Mouse (Mus musculus) G1E-ER4 (cell line): Measurements from ENCODE around the gene Pank2. TPM values are rescaled to one million over a fixed set of nuclear protein-coding genes. Genes with fewer than 3 reads are reported as not detected.
A peak's percentile ranks its signal among the peaks of the same experiment; 100 is the strongest.

Experiments used
- GATA1 ChIP-seq: IDR thresholded peaks from one replicate; pipeline ENCODE4 v1.8.0; 2012; ENCODE audit warnings: low read length, inconsistent platforms
- polyA plus RNA-seq: library from polyadenylated mRNA; stranded (reverse); fragments of >175 nt; gene quantifications from 2 replicates; pipeline ENCODE4 v1.2.3, GENCODE M21; 2012

Pank2 gene
- polyA plus RNA-seq, 1 experiment = 31.2 TPM

- peak; percentile 50 for TF ChIP-seq GATA1
Measured at GRCm38 (mm10) chr2:131253681-131254328, 8.5 kb upstream of the Pank2 start.

DNA sequence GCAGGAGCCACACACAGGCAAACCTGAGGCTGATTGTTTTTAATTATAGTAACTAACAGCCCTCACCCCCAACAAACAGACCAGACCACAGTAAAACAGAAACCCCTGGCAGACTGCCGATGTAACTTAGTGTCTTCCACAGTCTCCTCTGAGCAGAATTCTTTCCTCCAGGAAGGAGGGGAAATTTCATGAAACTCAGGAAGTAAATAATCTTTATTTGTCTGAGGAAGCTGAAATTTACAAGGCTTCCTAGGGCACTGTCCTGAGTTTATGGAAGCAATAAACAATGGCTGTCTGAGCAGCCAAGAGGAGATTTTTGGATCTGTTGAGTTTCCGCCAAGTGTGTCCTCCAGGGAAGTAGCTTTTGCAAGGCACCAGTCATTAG lies 8.0 kb upstream of the Pank2 start:
- TF ChIP-seq GATA1 = no peak

GRCm38 (mm10) chr2:131255738-131256137 lies 6.6 kb upstream of the Pank2 start:
- TF ChIP-seq GATA1 = no peak

DNA sequence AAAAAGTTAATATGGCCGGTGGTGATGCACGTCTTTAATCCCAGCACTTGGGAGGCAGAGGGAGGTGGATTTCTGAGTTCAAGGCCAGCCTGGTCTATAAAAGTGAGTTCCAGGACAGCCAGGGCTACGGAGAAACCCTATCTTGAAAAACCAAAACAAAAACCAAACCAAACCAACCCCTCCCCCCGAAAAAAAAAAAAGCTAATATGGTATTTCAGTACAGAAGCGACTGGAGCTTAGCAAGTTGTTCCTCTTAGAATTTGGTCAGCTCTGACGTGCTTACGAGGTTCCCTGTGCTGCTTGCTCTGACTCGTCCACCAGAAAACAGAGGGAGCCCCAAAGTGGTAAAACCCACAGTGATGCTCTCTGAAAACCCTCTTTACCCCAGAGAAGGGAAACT lies 3.6 kb upstream of the Pank2 start:
- TF ChIP-seq GATA1 = no peak

DNA sequence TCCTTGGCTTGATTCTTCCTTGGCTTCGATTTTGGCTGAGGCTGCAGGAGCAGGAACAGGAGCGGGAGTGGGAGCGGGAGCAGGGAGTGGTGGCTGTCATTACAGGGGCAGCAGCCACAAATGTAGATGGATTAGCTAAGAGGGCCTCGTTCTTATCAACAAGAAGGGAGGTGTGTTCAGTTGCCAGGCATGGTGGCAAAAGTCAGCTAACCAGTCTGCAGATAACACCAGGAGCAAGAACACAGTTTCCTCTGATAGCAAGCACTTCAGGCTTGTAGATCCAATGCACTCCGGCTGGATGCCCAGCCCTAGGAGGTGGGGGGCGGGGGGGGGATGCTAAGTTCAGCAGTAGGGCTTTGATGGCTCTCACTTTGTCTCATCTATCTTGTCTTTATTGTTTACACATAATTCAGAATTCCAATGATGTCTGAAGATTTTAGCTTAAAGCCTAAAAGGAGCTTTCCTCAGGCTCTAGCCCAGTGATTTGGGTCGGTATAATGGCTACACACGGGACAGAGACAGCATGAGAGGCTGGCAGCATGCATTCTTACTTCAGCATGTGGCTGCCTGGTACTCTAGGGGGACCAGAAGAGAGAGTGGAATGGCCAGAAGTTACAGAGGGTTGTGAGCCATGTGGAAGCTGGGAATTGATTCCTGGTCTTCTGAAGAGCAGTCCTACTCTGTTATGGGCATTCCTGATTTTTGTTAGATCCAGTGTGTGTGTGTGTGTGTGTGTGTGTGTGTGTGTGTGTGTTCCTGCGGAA lies 1.6 kb upstream of the Pank2 start:
- peak; percentile 48 for TF ChIP-seq GATA1

GRCm38 (mm10) chr2:131261481-131262212 lies 648 bp upstream of the Pank2 start:
- TF ChIP-seq GATA1 = no peak

- TF ChIP-seq GATA1 = no peak
Measured at GRCm38 (mm10) chr2:131262680-131263670, 680 bp downstream of the Pank2 start.

DNA sequence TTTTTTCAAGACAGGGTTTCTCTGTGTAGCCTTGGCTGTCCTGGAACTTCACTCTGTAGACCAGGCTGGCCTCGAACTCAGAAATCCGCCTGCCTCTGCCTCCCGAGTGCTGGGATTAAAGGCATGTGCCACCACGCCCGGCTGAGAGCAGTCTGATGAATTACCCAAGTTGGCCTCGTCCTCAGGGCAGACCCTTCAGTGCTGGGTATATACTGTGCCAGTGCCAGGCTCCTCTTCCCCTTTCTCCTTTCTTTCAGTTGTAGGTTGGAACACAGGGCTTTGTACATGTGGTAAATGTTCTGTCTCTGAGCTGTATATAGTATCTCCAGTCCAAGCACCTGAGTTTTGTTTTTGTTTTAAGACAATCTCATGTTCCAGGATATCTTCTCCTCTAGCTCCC lies 1.7 kb downstream of the Pank2 start:
- TF ChIP-seq GATA1 = no peak

- TF ChIP-seq GATA1 = no peak
Measured at GRCm38 (mm10) chr2:131265056-131265455, 2.8 kb downstream of the Pank2 start.

DNA sequence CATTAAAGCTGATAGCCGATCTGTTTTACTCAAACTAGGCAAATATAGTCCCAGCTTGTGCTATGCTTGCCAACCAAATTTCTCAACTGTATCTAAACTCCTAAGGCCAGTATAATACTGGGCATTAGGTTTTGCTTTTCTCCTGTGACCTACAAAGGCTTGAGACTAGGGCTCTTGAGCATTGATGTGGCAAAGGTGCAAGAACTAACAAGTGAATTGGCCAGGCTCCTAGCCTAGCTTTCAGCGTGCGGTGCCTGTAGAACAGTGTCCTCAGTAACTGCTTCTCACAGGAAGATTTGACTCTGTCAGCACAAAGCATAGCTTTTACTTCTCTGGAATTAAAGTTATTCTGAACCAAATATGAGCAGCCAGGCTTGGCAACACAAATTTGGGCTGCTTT lies 13.2 kb downstream of the Pank2 start:
- TF ChIP-seq GATA1 = no peak

DNA sequence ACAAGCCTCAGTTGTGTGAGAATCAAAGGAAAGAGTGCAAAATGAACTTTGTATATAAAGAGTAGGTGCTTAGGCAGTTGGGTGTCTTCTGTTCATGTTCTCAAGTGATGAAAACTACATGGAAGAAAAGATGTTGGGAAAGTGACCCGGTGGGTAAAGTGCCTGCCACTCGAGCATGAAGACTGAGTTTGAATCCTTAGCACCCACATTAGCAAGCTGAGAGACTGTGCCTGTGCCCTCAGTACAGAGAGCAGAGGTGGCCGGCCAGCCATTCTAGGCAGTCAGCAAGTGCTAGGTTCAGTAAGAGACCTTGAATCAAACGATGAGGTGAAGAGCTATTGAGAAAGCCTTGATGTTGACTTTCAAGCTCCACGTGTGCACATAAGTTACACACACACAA lies 14.4 kb downstream of the Pank2 start:
- TF ChIP-seq GATA1 = no peak

- TF ChIP-seq GATA1 = no peak
Measured at GRCm38 (mm10) chr2:131281596-131281995, 19.3 kb downstream of the Pank2 start.

- no peak for TF ChIP-seq GATA1
Measured at GRCm38 (mm10) chr2:131286276-131286675, 24.0 kb downstream of the Pank2 start.

GRCm38 (mm10) chr2:131290669-131291068 lies 28.4 kb downstream of the Pank2 start:
- TF ChIP-seq GATA1 = no peak

DNA sequence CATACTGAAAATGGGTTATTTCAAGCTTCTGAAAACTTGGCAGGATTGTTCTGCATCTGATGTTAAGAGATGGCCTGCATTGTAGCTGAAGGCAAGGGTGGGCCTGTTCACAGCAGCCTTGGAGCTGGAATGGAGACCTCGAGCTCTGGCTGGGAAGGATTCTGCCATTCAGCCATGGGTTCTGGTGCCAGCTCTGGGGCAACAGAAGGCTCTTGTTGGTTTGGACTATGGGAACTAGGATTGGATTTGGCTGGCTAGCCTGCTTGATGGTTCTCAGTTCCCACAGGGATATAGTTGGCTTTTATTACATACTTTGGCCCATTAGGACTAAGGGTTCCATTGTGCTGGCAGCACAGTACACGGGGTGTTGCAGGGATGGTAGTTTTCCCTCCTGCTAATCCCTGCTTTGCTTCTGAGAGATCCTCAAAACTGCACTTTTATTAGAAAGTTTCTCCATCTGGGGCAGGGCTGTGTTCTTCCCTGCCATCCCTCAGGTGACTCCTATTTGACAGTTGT lies 34.5 kb downstream of the Pank2 start:
- no peak for TF ChIP-seq GATA1
